Mouse (Mus musculus): ENCODE data around the gene Slc10a7. TPM values are rescaled to one million over a fixed set of nuclear protein-coding genes. Genes with fewer than 3 reads are reported as not detected.

Slc10a7 gene
- polyA plus RNA-seq, 1 experiment = 4.7 TPM

- no peak overlapping the region for H3K27ac ChIP-seq (ENCODE audit: control insufficient read depth, insufficient read depth, low read depth, low read length, poor library complexity)
- H3K4me1 ChIP-seq (ENCODE audit: control insufficient read depth, insufficient read depth, low read length) = no peaks in the 10 kb centered on the region
- no peak overlapping the region for H3K4me3 ChIP-seq (replicated peaks; ENCODE audit: control insufficient read depth, low read depth, low read length)
- TF ChIP-seq POLR2A (IDR thresholded peaks at IDR 0.05; ENCODE audit: borderline replicate concordance, control insufficient read depth, low read depth, low read length) (no peak), CTCF (IDR thresholded peaks at IDR 0.05; ENCODE audit: control insufficient read depth, insufficient read depth, low read length) (no peak)
- 85% methylated on average over 7 of the region's 7 CpGs for WGBS
Observed at GRCm38 (mm10) chr8:78732410-78732809, 223.3 kb downstream of the Slc10a7 start.

GRCm38 (mm10) chr8:78732995-78733512 lies 223.9 kb downstream of the Slc10a7 start:
- H3K4me3 ChIP-seq (replicated peaks; ENCODE audit: control insufficient read depth, low read depth, low read length) = no peak overlapping the region
- H3K4me1 ChIP-seq (ENCODE audit: control insufficient read depth, insufficient read depth, low read length) = no peaks in the 10 kb centered on the region
- 47% methylated on average over 12 of the region's 12 CpGs for WGBS
- no peak overlapping the region for H3K27ac ChIP-seq (ENCODE audit: control insufficient read depth, insufficient read depth, low read depth, low read length, poor library complexity)
- TF ChIP-seq CTCF (IDR thresholded peaks at IDR 0.05; ENCODE audit: control insufficient read depth, insufficient read depth, low read length) (no peak), POLR2A (IDR thresholded peaks at IDR 0.05; ENCODE audit: borderline replicate concordance, control insufficient read depth, low read depth, low read length) (no peak)

- 82% methylated on average over 9 of the region's 9 CpGs for WGBS
- TF ChIP-seq POLR2A (IDR thresholded peaks at IDR 0.05; ENCODE audit: borderline replicate concordance, control insufficient read depth, low read depth, low read length) = no peak
- no peak for TF ChIP-seq CTCF (IDR thresholded peaks at IDR 0.05; ENCODE audit: control insufficient read depth, insufficient read depth, low read length)
- Histone ChIP-seq H3K4me3 (replicated peaks; ENCODE audit: control insufficient read depth, low read depth, low read length) (no peak overlapping the region), H3K4me1 (ENCODE audit: control insufficient read depth, insufficient read depth, low read length) (no peaks in the 10 kb centered on the region), H3K27ac (ENCODE audit: control insufficient read depth, insufficient read depth, low read depth, low read length, poor library complexity) (no peak overlapping the region)
Observed at GRCm38 (mm10) chr8:78734721-78735517, 225.8 kb downstream of the Slc10a7 start.

GRCm38 (mm10) chr8:78738304-78738703 lies 229.2 kb downstream of the Slc10a7 start:
- no peak for TF ChIP-seq CTCF (IDR thresholded peaks at IDR 0.05; ENCODE audit: control insufficient read depth, insufficient read depth, low read length)
- TF ChIP-seq POLR2A (IDR thresholded peaks at IDR 0.05; ENCODE audit: borderline replicate concordance, control insufficient read depth, low read depth, low read length) = no peak
- H3K4me3 ChIP-seq (replicated peaks; ENCODE audit: control insufficient read depth, low read depth, low read length) = no peak overlapping the region
- 79% methylated on average over 4 of the region's 4 CpGs for WGBS
- peaks cover 2% of the 10 kb centered on the region for H3K4me1 ChIP-seq (ENCODE audit: control insufficient read depth, insufficient read depth, low read length)
- H3K27ac ChIP-seq (ENCODE audit: control insufficient read depth, insufficient read depth, low read depth, low read length, poor library complexity) = no peak overlapping the region

GRCm38 (mm10) chr8:78740936-78741335 lies 231.8 kb downstream of the Slc10a7 start:
- Histone ChIP-seq H3K27ac (ENCODE audit: control insufficient read depth, insufficient read depth, low read depth, low read length, poor library complexity) (no peak overlapping the region), H3K4me1 (ENCODE audit: control insufficient read depth, insufficient read depth, low read length) (peaks cover 4% of the 10 kb centered on the region), H3K4me3 (replicated peaks; ENCODE audit: control insufficient read depth, low read depth, low read length) (no peak overlapping the region)
- TF ChIP-seq POLR2A (IDR thresholded peaks at IDR 0.05; ENCODE audit: borderline replicate concordance, control insufficient read depth, low read depth, low read length) (no peak), CTCF (IDR thresholded peaks at IDR 0.05; ENCODE audit: control insufficient read depth, insufficient read depth, low read length) (no peak)
- WGBS = 18% methylated on average over 6 of the region's 6 CpGs

GRCm38 (mm10) chr8:78741496-78741895 lies 232.3 kb downstream of the Slc10a7 start:
- H3K4me1 ChIP-seq (ENCODE audit: control insufficient read depth, insufficient read depth, low read length) = peaks cover 4% of the 10 kb centered on the region
- WGBS = 64% methylated on average over 3 of the region's 3 CpGs

GRCm38 (mm10) chr8:78741965-78742364 lies 232.8 kb downstream of the Slc10a7 start:
- TF ChIP-seq POLR2A (IDR thresholded peaks at IDR 0.05; ENCODE audit: borderline replicate concordance, control insufficient read depth, low read depth, low read length) (no peak), CTCF (IDR thresholded peaks at IDR 0.05; ENCODE audit: control insufficient read depth, insufficient read depth, low read length) (no peak)
- Histone ChIP-seq H3K4me1 (ENCODE audit: control insufficient read depth, insufficient read depth, low read length) (peaks cover 4% of the 10 kb centered on the region), H3K4me3 (replicated peaks; ENCODE audit: control insufficient read depth, low read depth, low read length) (no peak overlapping the region), H3K27ac (ENCODE audit: control insufficient read depth, insufficient read depth, low read depth, low read length, poor library complexity) (no peak overlapping the region)
- WGBS = 32% methylated on average over 3 of the region's 3 CpGs

More at GRCm38 (mm10) chr8:78741496-78741895, 232.3 kb downstream of the Slc10a7 start:
- no peak overlapping the region for H3K4me3 ChIP-seq (replicated peaks; ENCODE audit: control insufficient read depth, low read depth, low read length)
- 0 out of 2 replicates have a peak overlapping the region, but pooled peaks have one; percentile 31 for H3K27ac ChIP-seq (ENCODE audit: control insufficient read depth, insufficient read depth, low read depth, low read length, poor library complexity)
- TF ChIP-seq POLR2A (IDR thresholded peaks at IDR 0.05; ENCODE audit: borderline replicate concordance, control insufficient read depth, low read depth, low read length) (no peak), CTCF (IDR thresholded peaks at IDR 0.05; ENCODE audit: control insufficient read depth, insufficient read depth, low read length) (no peak)

GRCm38 (mm10) chr8:78742453-78742852 lies 233.3 kb downstream of the Slc10a7 start:
- H3K27ac ChIP-seq (ENCODE audit: control insufficient read depth, insufficient read depth, low read depth, low read length, poor library complexity) = no peak overlapping the region
- H3K4me3 ChIP-seq (replicated peaks; ENCODE audit: control insufficient read depth, low read depth, low read length) = no peak overlapping the region
- WGBS = 66% methylated on average over 2 of the region's 2 CpGs
- peaks cover 4% of the 10 kb centered on the region for H3K4me1 ChIP-seq (ENCODE audit: control insufficient read depth, insufficient read depth, low read length)
- no peak for TF ChIP-seq CTCF (IDR thresholded peaks at IDR 0.05; ENCODE audit: control insufficient read depth, insufficient read depth, low read length)
- no peak for TF ChIP-seq POLR2A (IDR thresholded peaks at IDR 0.05; ENCODE audit: borderline replicate concordance, control insufficient read depth, low read depth, low read length)
